Mouse (Mus musculus): ENCODE measurements around the gene Pole3. TPM values are rescaled to one million over a fixed set of nuclear protein-coding genes. Genes with fewer than 3 reads are reported as not detected.

Gene Pole3
- total RNA-seq (2012; rRNA removed): 23.5 and 32.1 TPM in 2 replicates

DNA sequence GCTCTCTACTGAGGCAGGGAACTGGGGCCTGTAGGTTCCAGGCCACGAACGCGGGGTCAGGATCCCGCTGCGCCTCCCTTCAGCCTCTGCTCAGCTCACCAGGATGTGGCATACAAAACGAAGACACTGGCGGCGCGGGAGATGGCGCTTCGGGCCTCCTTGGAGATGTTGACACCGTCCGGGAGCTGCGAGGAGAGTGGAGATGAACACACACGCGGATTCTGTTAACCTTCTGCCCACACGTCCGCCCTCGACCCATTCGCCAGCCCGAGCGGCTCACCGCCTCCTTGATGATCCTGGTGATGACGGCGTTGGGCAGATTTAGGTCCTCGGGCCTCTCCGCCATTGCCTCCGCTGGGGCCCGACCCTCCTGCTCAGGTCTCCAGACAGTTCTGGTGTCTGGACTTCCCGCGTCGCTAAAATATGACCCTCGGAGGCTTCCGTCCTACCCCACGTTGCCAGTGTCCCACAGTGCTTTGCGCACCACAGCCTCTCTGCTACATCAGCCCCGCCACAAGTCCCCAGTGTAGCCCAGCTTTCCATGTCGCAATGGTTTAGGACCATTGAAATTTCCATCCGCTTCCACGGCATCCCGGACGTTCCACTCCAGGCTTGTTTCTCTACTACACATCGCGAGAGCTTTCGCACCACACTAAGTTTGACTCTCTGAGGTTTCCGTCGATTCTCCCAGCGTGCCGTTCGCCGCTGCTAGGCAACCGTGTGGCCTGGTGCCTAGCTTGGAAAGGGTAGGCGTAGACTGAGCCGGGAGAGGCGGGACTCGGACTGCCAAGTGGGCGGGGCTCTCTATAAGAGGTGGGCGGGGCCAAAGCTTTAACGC is at the start of gene Pole3, which contains the start of gene 4933430I17Rik:
Pole3 (minus strand) TSS at position 418 of the 838 bp plus-strand sequence.
4933430I17Rik (plus strand) TSS at position 719 of the 838 bp plus-strand sequence.
- Histone ChIP-seq H3K9me3 (ENCODE audit: control insufficient read depth, insufficient read depth, low read depth, low read length) (no peaks in the 10 kb centered on the region), H3K4me3 (ENCODE audit: insufficient read depth in 1 of 2, low read depth in 1 of 2, low read length in 2 of 2, poor library complexity in 1 of 2, severe bottlenecking in 1 of 2) (peak within 1 kb of the TSS; percentile 79 to 94), H3K9ac (ENCODE audit: insufficient read depth, low read depth, low read length, poor library complexity, severe bottlenecking) (peak within 1 kb of the TSS; percentile 96), H3K27ac (ENCODE audit: insufficient read depth, low read depth, low read length, poor library complexity, severe bottlenecking) (peak within 1 kb of the TSS; percentile 76), H3K36me3 (ENCODE audit: control insufficient read depth, insufficient read depth, low read length, poor library complexity, severe bottlenecking) (peaks cover 5% of the 10 kb centered on the region; the same call in 1 of the 2 replicates), H3K4me1 (ENCODE audit: control insufficient read depth in 2 of 2, insufficient read depth in 2 of 2, low read length in 2 of 2, poor library complexity in 1 of 2) (peaks cover 0 to 6% of the 10 kb centered on the region in 2 experiments; a peak in 2 of 4 replicates)
- in situ Hi-C loops (cut with MboI; ENCODE audit: low sequenced_read_pairs in 2 of 2, unreplicated experiment in 2 of 2): no loop called here
- TF ChIP-seq ZNF384 (IDR thresholded peaks at IDR 0.05; ENCODE audit: low read depth, low read length): no peak
- peak; percentile 88 for TF ChIP-seq CHD2 (IDR thresholded peaks at IDR 0.05; ENCODE audit: low read depth, low read length)
- TF ChIP-seq HCFC1 (IDR thresholded peaks at IDR 0.05; ENCODE audit: borderline replicate concordance, insufficient read depth, low read length): peak; percentile 70
- DNase-seq (ENCODE audit: low read depth, low spot score): peak; percentile 99

DNA sequence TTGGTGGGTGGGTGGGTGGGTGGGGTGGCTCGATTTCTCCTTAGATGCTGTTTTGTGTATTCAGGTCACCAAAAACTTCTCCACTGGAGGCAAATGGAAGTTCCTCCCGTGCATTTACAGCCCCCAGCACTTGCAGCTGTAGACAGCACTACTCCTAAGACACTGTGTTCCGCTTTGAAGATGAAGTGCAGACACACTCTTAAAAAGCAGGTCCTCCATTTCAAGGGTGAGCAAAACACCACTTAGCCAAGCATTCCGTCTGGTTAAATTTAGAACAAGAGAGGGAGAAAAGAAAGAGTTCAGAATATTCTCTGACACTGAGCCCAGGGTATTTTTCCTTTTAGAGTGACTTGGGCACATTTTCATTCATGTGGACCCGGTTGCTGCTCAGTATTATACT is 45.2 kb upstream of the Pole3 start:
- TF ChIP-seq CHD2 (IDR thresholded peaks at IDR 0.05; ENCODE audit: low read depth, low read length): no peak
- TF ChIP-seq ZNF384 (IDR thresholded peaks at IDR 0.05; ENCODE audit: low read depth, low read length): no peak
- no peak for TF ChIP-seq HCFC1 (IDR thresholded peaks at IDR 0.05; ENCODE audit: borderline replicate concordance, insufficient read depth, low read length)
- TF ChIP-seq ZC3H11A (IDR thresholded peaks at IDR 0.05; ENCODE audit: borderline replicate concordance, low read depth, low read length): no peak
- no peak for TF ChIP-seq MAFK (IDR thresholded peaks at IDR 0.05; ENCODE audit: insufficient read depth, low read depth, low read length)
- H3K36me3 ChIP-seq (ENCODE audit: control insufficient read depth, insufficient read depth, low read length, poor library complexity, severe bottlenecking): no peaks in the 10 kb centered on the region
- H3K4me3 ChIP-seq (ENCODE audit: insufficient read depth in 1 of 2, low read depth in 1 of 2, low read length in 2 of 2, poor library complexity in 1 of 2, severe bottlenecking in 1 of 2): no peak overlapping the region
- H3K27ac ChIP-seq (ENCODE audit: insufficient read depth, low read depth, low read length, poor library complexity, severe bottlenecking): no peak overlapping the region
- no peaks in the 10 kb centered on the region for H3K9me3 ChIP-seq (ENCODE audit: control insufficient read depth, insufficient read depth, low read depth, low read length)
- H3K9ac ChIP-seq (ENCODE audit: insufficient read depth, low read depth, low read length, poor library complexity, severe bottlenecking): no peak overlapping the region
- H3K4me1 ChIP-seq (ENCODE audit: control insufficient read depth in 2 of 2, insufficient read depth in 2 of 2, low read length in 2 of 2, poor library complexity in 1 of 2): no peaks in the 10 kb centered on the region
- no peak for DNase-seq (ENCODE audit: low read depth, low spot score)
- in situ Hi-C loops (cut with MboI; ENCODE audit: low sequenced_read_pairs in 2 of 2, unreplicated experiment in 2 of 2): loop anchor here (25.0 kb wide), 1 partner anchor 192 kb away; no protein-coding TSS in a partner anchor

DNA sequence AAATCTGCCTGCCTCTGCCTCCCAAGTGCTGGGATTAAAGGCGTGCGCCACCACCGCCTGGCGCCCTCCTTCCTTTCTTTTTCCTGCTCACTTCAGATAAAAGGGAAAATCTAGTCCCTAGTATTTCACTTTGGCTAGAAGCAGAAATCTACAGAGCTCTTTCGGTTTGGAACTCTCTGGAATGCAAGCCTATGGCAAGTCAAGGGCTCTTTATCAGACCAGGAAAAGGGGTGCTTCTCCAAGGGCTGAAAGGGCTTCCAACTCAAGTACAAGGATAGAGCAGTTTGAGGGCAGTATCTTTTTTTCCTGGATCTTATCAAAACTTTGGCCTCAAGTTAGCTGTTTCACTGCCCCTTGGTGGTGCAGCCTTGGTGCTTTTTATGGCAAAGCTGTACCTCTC is 44.7 kb upstream of the Pole3 start:
- no peaks in the 10 kb centered on the region for H3K4me1 ChIP-seq (ENCODE audit: control insufficient read depth in 2 of 2, insufficient read depth in 2 of 2, low read length in 2 of 2, poor library complexity in 1 of 2)
- TF ChIP-seq CHD2 (IDR thresholded peaks at IDR 0.05; ENCODE audit: low read depth, low read length) (no peak), HCFC1 (IDR thresholded peaks at IDR 0.05; ENCODE audit: borderline replicate concordance, insufficient read depth, low read length) (no peak), ZNF384 (IDR thresholded peaks at IDR 0.05; ENCODE audit: low read depth, low read length) (no peak), MAFK (IDR thresholded peaks at IDR 0.05; ENCODE audit: insufficient read depth, low read depth, low read length) (no peak), ZC3H11A (IDR thresholded peaks at IDR 0.05; ENCODE audit: borderline replicate concordance, low read depth, low read length) (no peak)
- in situ Hi-C loops (cut with MboI; ENCODE audit: low sequenced_read_pairs in 2 of 2, unreplicated experiment in 2 of 2): loop anchor here (10.0 to 25.0 kb wide), 2 partner anchors 125 to 193 kb away; no protein-coding TSS in a partner anchor

DNA sequence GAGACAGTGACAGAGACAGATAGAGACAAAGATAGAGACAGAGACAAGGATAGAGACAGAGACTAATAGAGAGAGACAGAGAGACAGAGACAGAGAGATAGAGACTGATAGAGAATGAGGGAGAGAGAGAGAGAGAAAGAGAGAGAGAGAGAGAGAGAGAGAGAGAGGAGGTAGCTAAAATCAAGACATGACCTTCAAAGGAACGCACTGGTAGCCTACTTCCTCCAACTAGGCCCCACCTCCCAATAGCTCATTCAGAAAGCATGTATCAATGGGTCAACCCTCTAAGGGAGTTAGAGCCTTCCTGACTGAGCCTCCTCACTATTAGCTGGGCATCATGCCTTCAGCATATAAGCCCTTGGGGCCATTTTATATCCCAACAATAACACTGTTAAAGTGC is 43.5 kb upstream of the Pole3 start:
- no peak for TF ChIP-seq MAFK (IDR thresholded peaks at IDR 0.05; ENCODE audit: insufficient read depth, low read depth, low read length)
- no peak for TF ChIP-seq ZNF384 (IDR thresholded peaks at IDR 0.05; ENCODE audit: low read depth, low read length)
- TF ChIP-seq CHD2 (IDR thresholded peaks at IDR 0.05; ENCODE audit: low read depth, low read length): no peak
- no peak for TF ChIP-seq ZC3H11A (IDR thresholded peaks at IDR 0.05; ENCODE audit: borderline replicate concordance, low read depth, low read length)
- no peak for TF ChIP-seq HCFC1 (IDR thresholded peaks at IDR 0.05; ENCODE audit: borderline replicate concordance, insufficient read depth, low read length)
- Histone ChIP-seq H3K4me3 (ENCODE audit: insufficient read depth in 1 of 2, low read depth in 1 of 2, low read length in 2 of 2, poor library complexity in 1 of 2, severe bottlenecking in 1 of 2) (no peak overlapping the region), H3K4me1 (ENCODE audit: control insufficient read depth in 2 of 2, insufficient read depth in 2 of 2, low read length in 2 of 2, poor library complexity in 1 of 2) (no peaks in the 10 kb centered on the region), H3K9ac (ENCODE audit: insufficient read depth, low read depth, low read length, poor library complexity, severe bottlenecking) (no peak overlapping the region), H3K9me3 (ENCODE audit: control insufficient read depth, insufficient read depth, low read depth, low read length) (no peaks in the 10 kb centered on the region), H3K36me3 (ENCODE audit: control insufficient read depth, insufficient read depth, low read length, poor library complexity, severe bottlenecking) (no peaks in the 10 kb centered on the region), H3K27ac (ENCODE audit: insufficient read depth, low read depth, low read length, poor library complexity, severe bottlenecking) (no peak overlapping the region)
- no peak for DNase-seq (ENCODE audit: low read depth, low spot score)
- in situ Hi-C loops (cut with MboI; ENCODE audit: low sequenced_read_pairs in 2 of 2, unreplicated experiment in 2 of 2): loop anchor here (10.0 to 25.0 kb wide), 2 partner anchors 126 to 194 kb away; no protein-coding TSS in a partner anchor

More for the DNA sequence above, 44.7 kb upstream of the Pole3 start:
- H3K9me3 ChIP-seq (ENCODE audit: control insufficient read depth, insufficient read depth, low read depth, low read length): no peaks in the 10 kb centered on the region
- no peak overlapping the region for H3K27ac ChIP-seq (ENCODE audit: insufficient read depth, low read depth, low read length, poor library complexity, severe bottlenecking)
- no peak for DNase-seq (ENCODE audit: low read depth, low spot score)
- H3K4me3 ChIP-seq (ENCODE audit: insufficient read depth in 1 of 2, low read depth in 1 of 2, low read length in 2 of 2, poor library complexity in 1 of 2, severe bottlenecking in 1 of 2): no peak overlapping the region
- H3K9ac ChIP-seq (ENCODE audit: insufficient read depth, low read depth, low read length, poor library complexity, severe bottlenecking): no peak overlapping the region
- no peaks in the 10 kb centered on the region for H3K36me3 ChIP-seq (ENCODE audit: control insufficient read depth, insufficient read depth, low read length, poor library complexity, severe bottlenecking)
